Mouse (Mus musculus) heart, adult 2 months (tissue): ENCODE measurements at regions not wholly inside any gene's neighbourhood (a gene's known extent, or its start where the extent isn't known, plus 50 kb on each side); places are given as distances from the start of the nearest gene placed in this dataset.

ENCODE experiments used
- CTCF ChIP-seq: fragments of 200-600 bp; IDR thresholded peaks from 2 replicates; pipeline ENCODE4 v1.8.1; 2022; ENCODE audit warnings: antibody characterized with exemption, mild to moderate bottlenecking, moderate library complexity
- POLR2A ChIP-seq: fragments of 200-500 bp; IDR thresholded peaks from 2 replicates; pipeline ENCODE4 v1.6.1; 2011; ENCODE audit warnings: mild to moderate bottlenecking, low read depth, low read length, control low read depth; ENCODE audit not compliant: insufficient read depth

- TF ChIP-seq CTCF (no peak), POLR2A (no peak)
Observed at GRCm38 (mm10) chr7:37307191-37307590, 466.2 kb downstream of the Zfp536 start.
